Mouse (Mus musculus): ENCODE results near the gene Tmem189. TPM values are rescaled to one million over a fixed set of nuclear protein-coding genes. Genes with fewer than 3 reads are reported as not detected.
A peak's percentile ranks its signal among the peaks of the same experiment; 100 is the strongest.
"Not testable (repeated sequence)": the region's sequence is repeated elsewhere in the genome, so short reads cannot be mapped to it uniquely, and the experiment has no call there.

Gene Tmem189
- total RNA-seq, 4 experiments from 2014 or later, result 44.5 to 47.5 (median 46.8) TPM

GRCm38 (mm10) chr2:167654911-167655600 is 34.6 kb downstream of the Tmem189 start:
- DNase-seq (ENCODE audit: low spot score in 2 of 2), result no peak

DNA sequence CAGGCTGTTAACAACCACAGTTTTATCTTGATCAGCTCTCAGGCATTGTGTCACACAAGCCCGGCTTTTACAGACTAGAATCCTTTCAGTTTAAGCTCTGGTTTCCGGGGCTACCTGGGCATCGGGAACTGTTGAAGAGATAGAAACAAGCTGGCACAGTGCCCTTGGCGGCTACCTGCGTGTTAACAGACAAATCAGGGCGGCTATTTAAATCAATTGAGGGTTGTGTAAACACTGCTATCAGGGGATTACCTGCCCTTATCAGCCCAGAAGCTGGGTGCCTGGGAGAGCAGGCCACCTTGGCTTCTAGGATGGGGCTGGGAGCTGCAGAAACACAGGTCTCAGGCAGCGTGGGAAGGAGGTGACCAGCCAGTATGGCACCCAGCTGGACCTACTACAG is 36.9 kb downstream of the Tmem189 start:
- DNase-seq (ENCODE audit: low spot score in 2 of 2), result no peak

- peak; percentile 52 to 59 for DNase-seq (ENCODE audit: low spot score in 2 of 2)
These were observed 38.0 kb downstream of the Tmem189 start for GRCm38 (mm10) chr2:167651622-167652021.

GRCm38 (mm10) chr2:167649290-167650032 is 40.2 kb downstream of the Tmem189 start:
- DNase-seq (ENCODE audit: low spot score in 2 of 2), result no peak

DNA sequence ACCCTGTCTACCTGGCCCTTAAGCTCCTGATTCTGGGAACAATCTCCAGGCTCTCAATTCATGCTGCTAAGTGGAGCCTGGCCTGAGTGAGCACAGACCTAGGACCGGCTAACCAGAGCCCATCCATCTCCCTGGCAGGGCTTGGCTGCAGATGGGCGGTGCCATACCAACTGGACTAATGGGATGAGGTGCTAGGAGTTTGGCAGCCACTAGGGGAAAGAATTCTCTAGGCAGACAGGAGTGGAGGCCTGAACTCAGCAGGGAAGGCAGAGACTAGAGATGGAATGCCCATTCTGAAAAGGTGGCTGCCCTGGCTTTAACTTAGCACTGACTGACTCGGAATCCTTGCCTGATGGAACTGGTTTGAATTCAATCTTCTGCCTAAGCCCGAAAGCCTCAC is 43.2 kb downstream of the Tmem189 start:
- DNase-seq (ENCODE audit: low spot score in 2 of 2), result no peak

GRCm38 (mm10) chr2:167643356-167644052 is 46.1 kb downstream of the Tmem189 start:
- DNase-seq (ENCODE audit: low spot score in 2 of 2), result not testable (repeated sequence)

- no peak for DNase-seq (ENCODE audit: low spot score in 2 of 2)
These were observed 47.5 kb downstream of the Tmem189 start for GRCm38 (mm10) chr2:167642164-167642563.

- no peak for DNase-seq (ENCODE audit: low spot score in 2 of 2)
These were observed 48.3 kb downstream of the Tmem189 start for GRCm38 (mm10) chr2:167641337-167641736.

DNA sequence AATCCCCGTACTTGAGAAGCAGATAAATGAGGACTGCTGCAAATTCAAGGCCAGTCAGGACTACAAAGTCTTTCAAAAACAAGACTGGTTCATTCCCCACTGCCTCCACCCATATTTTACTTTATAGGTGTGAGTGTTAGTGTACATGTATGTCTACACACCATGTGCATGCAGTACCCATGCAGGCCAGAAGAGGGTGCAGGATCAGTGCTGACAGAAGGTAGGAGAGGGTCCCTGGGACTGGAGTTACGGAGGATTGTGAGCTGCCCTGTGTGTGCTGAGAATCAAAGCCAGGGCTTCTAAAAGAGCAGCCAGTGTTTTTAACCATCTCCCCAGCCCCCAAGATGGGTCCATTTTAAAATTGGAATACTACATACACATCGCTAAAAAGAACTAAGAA is 49.3 kb downstream of the Tmem189 start:
- DNase-seq (ENCODE audit: low spot score in 2 of 2), result no peak

- DNase-seq (ENCODE audit: low spot score in 2 of 2), result no peak
These were observed 54.6 kb downstream of the Tmem189 start for GRCm38 (mm10) chr2:167634865-167635512.

DNA sequence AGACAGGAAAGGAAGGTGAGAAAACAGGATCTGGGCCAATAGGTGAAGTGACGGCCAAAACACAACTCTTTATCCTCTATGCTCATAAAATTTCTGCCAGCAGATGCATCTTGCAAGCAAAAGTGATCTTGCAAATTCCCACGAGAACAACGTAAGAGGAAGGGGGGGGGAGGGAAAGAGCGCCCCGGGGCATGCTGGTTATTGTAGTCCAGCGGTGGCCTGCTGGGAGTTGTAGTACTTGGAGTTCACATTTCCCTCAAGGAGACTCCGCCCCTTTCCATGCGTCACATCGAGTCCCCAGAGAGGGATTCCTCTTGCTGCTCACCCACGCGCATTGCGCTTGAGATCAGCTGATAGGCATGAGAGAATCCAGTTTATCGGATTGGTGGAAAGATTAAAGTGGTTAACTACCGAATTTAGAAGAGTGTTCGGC is 55.3 kb downstream of the Tmem189 start:
- DNase-seq (ENCODE audit: low spot score in 2 of 2), result peak; percentile 98

GRCm38 (mm10) chr2:167633537-167633872 is 56.1 kb downstream of the Tmem189 start:
- no peak for DNase-seq (ENCODE audit: low spot score in 2 of 2)

DNA sequence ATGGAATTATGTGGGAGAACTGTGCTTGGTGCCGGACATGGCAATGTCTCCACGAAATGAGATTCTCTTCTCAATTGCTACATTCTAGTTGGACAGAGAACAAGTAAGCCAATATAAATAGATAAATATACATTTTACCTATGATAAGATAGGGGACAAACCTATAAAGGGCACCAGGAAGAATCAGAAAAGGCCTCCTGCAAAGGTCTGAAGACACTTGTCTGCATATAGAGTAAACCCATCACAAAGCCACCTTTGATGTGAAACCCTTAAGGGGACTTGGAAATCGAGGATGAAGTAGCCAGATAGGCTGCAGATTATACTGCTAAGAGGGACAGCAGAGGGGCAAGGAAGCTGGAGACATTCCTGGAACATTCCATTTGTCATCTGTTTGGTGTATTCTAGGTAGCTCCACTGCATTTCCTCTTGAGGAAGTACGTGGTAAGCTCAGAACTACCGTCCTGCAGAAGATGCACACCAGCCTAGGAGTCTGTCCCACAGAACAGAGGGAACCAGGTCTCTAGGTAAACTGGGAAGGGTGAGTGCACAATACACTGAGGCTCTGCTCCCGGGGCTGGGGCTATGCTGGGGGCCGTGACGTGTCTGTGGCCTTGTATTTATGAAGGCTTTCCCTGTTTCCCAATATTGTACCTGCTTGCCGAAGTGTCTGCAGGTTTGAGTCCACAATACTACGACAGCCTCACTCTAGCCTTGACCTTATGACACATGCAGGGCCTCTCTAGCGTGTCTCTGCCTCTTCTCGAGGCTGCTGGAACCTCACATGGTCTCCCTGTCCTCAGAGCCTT is 56.7 kb downstream of the Tmem189 start:
- no peak for DNase-seq (ENCODE audit: low spot score in 2 of 2)

- peak; percentile 94 for DNase-seq (ENCODE audit: low spot score in 2 of 2)
These were observed 57.8 kb downstream of the Tmem189 start, which contains the start of gene Ube2v1 for GRCm38 (mm10) chr2:167631591-167632448. TSS of gene Ube2v1 (minus strand) at chr2:167632095.

- DNase-seq (ENCODE audit: low spot score in 2 of 2), result peak in 1 of 2 experiments; percentile 36
These were observed 58.4 kb downstream of the Tmem189 start for GRCm38 (mm10) chr2:167631181-167631590.

GRCm38 (mm10) chr2:167630421-167630820 is 59.2 kb downstream of the Tmem189 start:
- DNase-seq (ENCODE audit: low spot score in 2 of 2), result no peak

DNA sequence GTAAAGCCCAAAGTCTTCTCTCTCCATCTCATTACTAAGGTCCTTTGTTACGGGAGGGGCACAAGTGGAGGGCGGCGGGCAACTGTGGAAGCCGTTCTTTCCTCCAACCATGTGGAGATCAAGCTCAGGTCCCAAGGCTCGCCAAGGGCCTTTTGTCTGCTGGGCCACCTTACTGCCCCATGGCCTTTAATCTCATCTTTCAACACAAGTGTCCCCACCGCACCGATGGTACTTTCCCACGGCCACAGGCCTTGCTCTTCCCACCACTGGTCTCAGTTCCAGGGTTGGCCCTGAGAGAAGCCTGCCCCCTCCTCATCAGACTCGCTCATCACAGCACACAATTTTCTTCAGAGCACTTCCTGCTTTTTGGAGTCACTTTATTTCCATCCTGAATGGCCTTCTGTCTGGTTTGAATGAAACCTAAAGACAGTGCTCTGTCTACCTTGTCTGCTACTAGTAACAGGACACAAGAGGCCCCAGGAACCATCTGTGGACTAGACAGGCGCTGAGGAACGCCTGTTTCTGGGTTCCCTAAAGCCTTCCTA is 59.9 kb downstream of the Tmem189 start:
- no peak for DNase-seq (ENCODE audit: low spot score in 2 of 2)

DNA sequence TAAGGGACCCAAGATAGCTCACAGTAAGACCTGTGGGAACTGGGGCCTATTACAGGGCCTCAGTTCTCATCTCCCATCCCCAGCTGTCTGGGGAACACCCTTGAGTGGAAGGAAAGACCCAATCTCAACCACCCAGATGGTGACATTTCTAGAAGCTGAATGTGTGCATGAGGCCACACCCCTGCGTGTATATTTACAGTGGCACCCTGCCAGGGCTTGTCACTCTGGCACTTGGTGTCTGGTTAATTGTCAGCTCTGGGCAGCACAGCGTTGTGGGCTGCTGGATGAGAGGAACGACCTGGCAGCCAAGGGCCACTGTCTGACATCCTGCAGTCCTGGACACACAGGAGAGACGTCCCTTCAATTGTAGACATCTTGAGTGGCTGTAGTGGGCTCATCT is 60.8 kb downstream of the Tmem189 start:
- no peak for DNase-seq (ENCODE audit: low spot score in 2 of 2)

- DNase-seq (ENCODE audit: low spot score in 2 of 2), result no peak
These were observed 62.6 kb downstream of the Tmem189 start for GRCm38 (mm10) chr2:167627019-167627418.

DNA sequence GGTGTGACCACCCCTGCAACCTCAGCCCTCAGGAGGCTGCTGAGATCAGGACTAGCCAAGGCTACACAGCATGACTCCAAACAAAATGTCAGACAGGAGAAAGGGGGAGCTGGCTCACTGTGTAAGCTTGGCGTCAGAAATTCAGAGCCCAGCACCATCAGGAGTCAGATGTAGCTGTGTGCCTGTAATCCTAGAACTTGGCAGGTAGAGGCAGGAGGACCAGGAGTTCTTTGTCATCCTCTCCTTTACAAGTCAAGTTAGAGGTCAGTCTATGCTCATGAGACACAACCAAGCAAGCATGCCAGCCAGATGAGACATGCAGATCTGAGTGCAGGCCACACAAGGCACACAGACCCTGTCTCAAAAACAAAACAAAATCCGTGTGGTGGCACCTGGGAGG is 64.0 kb downstream of the Tmem189 start:
- DNase-seq (ENCODE audit: low spot score in 2 of 2), result no peak
